Mouse (Mus musculus): ENCODE measurements at regions not wholly inside any gene's neighbourhood (a gene's known extent, or its start where the extent isn't known, plus 50 kb on each side); places are given as distances from the start of the nearest gene placed in this dataset.

- DNase-seq: peak; percentile 3
These were observed 1531.6 kb upstream of the B3galt2 start for GRCm38 (mm10) chr1:142108826-142109225.

DNA sequence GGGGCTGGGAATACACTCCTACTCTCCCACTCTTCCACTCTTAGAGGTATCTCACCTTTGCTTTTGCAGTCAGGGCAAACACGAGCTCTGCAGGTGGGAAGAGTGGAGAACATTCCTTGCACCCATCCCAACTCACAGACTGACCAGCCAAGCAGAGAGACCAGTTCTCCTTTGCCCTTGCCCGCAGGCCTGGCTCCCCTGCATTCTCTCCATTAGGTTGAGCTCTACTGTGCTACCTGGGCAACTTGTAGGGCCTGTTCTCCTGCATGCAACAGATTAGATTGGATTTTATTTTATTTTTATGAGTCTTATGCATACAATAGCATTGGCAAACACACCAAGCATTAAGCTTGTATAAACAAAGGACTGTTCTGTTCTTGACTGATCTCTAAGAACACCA lies 1483.2 kb upstream of the B3galt2 start:
- no peak for DNase-seq

DNA sequence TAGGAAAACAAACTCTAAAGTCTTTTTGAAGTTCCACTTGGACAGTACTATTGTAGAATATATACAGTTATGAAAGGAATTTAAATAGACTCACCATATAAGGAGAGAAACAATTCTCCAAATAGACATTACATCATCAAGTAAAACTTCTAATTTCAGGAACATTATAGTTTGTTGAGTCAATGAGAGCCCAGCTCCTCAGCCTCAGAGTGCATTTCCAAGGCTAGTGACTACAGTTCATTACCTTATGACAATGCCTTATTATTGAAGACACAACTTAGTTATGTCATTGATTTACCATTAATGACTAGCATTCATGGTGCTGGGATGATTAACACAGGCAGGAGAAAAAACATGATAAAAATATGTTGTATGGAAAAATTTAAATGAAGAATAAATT lies 1481.0 kb upstream of the B3galt2 start:
- no peak for DNase-seq

DNA sequence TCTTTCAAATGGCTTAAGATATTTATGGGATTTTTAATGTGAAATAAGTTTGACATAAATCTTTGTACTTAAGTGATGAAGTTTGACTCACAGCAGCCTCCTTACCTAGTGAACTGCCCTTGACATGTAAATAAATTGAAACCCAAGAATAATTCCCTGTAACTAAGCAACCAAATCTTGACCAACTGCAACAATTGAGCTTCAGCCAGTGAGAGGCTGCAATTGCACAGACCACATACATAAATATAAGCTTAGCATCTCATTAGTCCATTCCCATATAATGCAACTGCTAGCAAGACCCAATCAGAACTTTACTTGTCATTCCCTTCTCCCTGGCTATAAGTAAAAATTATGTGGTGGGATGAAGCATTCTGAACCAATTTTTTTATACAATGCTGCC lies 1473.5 kb upstream of the B3galt2 start:
- DNase-seq: no peak

DNA sequence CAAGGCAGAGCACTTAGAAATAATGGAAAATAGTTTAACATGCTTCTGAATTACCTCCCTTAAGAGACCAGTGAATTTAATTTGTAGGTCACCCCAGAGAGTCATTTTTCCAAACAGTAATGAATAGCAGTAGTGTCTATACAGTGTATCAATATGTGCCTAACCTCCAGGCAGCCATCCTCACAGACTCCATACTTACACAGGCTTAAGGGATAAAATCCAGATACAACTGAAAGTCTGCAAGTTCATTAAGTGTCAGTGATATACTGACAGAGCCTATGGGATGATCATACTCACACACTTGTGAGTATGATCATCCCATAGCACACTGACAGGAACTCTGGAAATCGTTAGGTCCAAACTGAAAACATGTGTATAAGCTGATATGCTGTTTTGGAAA lies 1469.3 kb upstream of the B3galt2 start:
- DNase-seq: no peak

DNA sequence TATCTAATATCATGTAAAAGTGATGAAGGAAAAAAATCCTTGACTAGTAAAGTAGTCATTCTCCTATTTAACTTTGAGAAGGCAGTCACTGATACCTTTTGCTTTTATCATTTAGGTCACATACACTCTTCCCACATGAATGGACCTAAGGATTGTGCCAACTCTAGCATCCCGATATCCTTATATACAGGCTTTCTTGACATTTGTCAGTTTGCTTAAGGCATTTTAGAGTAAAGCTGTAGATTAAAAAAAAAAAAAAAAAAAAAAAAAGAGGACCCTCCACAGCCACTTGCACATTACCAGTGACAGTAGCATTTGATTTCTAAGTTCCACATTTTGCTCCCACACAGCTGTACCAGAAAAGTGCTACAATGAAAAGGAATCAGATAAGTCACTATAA lies 1425.7 kb upstream of the B3galt2 start:
- no peak for DNase-seq

Measured in lung, postnatal 14 days (tissue).